Mouse (Mus musculus) megakaryocyte, embryonic 14.5 days (primary cell): Measurements from ENCODE around the gene Cilp.

Source experiments
- FLI1 ChIP-seq: IDR thresholded peaks from 2 replicates; pipeline ENCODE4 v1.6.1; 2012; ENCODE audit warnings: low read length, inconsistent platforms, mixed read lengths
- GATA1 ChIP-seq: IDR thresholded peaks from 3 replicates; pipeline ENCODE4 v1.6.1; 2012; ENCODE audit warnings: mixed read lengths, low read length, inconsistent platforms, borderline replicate concordance

- TF ChIP-seq FLI1 (no peak), GATA1 (no peak)
Observed at GRCm38 (mm10) chr9:65238191-65238760, 26.7 kb upstream of the Cilp start.
